Mouse (Mus musculus) megakaryocyte, embryonic 14.5 days (primary cell): ENCODE data around the gene Slc26a10.
"Not testable (repeated sequence)": the region's sequence is repeated elsewhere in the genome, so short reads cannot be mapped to it uniquely, and the experiment has no call there.

Experiments used
- FLI1 ChIP-seq: IDR thresholded peaks from 2 replicates; pipeline ENCODE4 v1.6.1; 2012; ENCODE audit warnings: low read length, inconsistent platforms, mixed read lengths
- GATA1 ChIP-seq: IDR thresholded peaks from 3 replicates; pipeline ENCODE4 v1.6.1; 2012; ENCODE audit warnings: mixed read lengths, low read length, inconsistent platforms, borderline replicate concordance

GRCm38 (mm10) chr10:127151233-127151632, 29.2 kb downstream of the Slc26a10 start:
- TF ChIP-seq GATA1, FLI1: not testable (repeated sequence)
